Mouse (Mus musculus): ENCODE results near the gene Cst12. TPM values are rescaled to one million over a fixed set of nuclear protein-coding genes. Genes with fewer than 3 reads are reported as not detected.

The Cst12 gene
- polyA plus RNA-seq, 1 experiment from 2014 or later = not detected

- Histone ChIP-seq H3K27ac (no peak within 1 kb of the TSS), H3K9me3 (ENCODE audit: control insufficient read depth, low read length) (no peaks in the 10 kb centered on the region), H3K4me3 (replicated peaks; ENCODE audit: low read length) (no peak within 1 kb of the TSS), H3K9ac (no peak within 1 kb of the TSS), H3K27me3 (ENCODE audit: control insufficient read depth, insufficient read depth, low read length) (no peaks in the 10 kb centered on the region), H3K4me2 (replicated peaks) (no peak within 1 kb of the TSS), H3K4me1 (replicated peaks; ENCODE audit: control insufficient read depth, insufficient read depth, low read length) (no peaks in the 10 kb centered on the region), H3K36me3 (replicated peaks; ENCODE audit: control insufficient read depth, insufficient read depth) (no peaks in the 10 kb centered on the region)
- no peak for DNase-seq (ENCODE audit: low spot score)
- ATAC-seq (ENCODE audit: low FRiP score) = no peak
- 88% methylated on average over 1 of the region's 1 CpGs for WGBS
Observed at GRCm38 (mm10) chr2:148798485-148798884, 9.3 kb downstream of the Cst12 start, which contains the start of gene Cst8. Gene Cst8 (plus strand): TSS chr2:148798785.

GRCm38 (mm10) chr2:148801491-148801921 lies 12.3 kb downstream of the Cst12 start:
- Histone ChIP-seq H3K36me3 (replicated peaks; ENCODE audit: control insufficient read depth, insufficient read depth) (no peaks in the 10 kb centered on the region), H3K4me3 (replicated peaks; ENCODE audit: low read length) (no peak overlapping the region), H3K9ac (no peak overlapping the region), H3K4me2 (replicated peaks) (no peak overlapping the region), H3K27ac (no peak overlapping the region), H3K9me3 (ENCODE audit: control insufficient read depth, low read length) (no peaks in the 10 kb centered on the region), H3K27me3 (ENCODE audit: control insufficient read depth, insufficient read depth, low read length) (no peaks in the 10 kb centered on the region), H3K4me1 (replicated peaks; ENCODE audit: control insufficient read depth, insufficient read depth, low read length) (no peaks in the 10 kb centered on the region)
- DNase-seq (ENCODE audit: low spot score) (no peak), ATAC-seq (ENCODE audit: low FRiP score) (no peak)
- 80% methylated on average over 3 of the region's 3 CpGs for WGBS

GRCm38 (mm10) chr2:148806696-148807095 lies 17.5 kb downstream of the Cst12 start:
- ATAC-seq (ENCODE audit: low FRiP score) (no peak), DNase-seq (ENCODE audit: low spot score) (no peak)
- H3K9ac ChIP-seq = no peak overlapping the region
- no peak overlapping the region for H3K27ac ChIP-seq
- no peak overlapping the region for H3K4me2 ChIP-seq (replicated peaks)
- H3K4me1 ChIP-seq (replicated peaks; ENCODE audit: control insufficient read depth, insufficient read depth, low read length) = no peaks in the 10 kb centered on the region
- WGBS = 82% methylated on average over 6 of the region's 6 CpGs
- no peaks in the 10 kb centered on the region for H3K9me3 ChIP-seq (ENCODE audit: control insufficient read depth, low read length)
- H3K36me3 ChIP-seq (replicated peaks; ENCODE audit: control insufficient read depth, insufficient read depth) = no peaks in the 10 kb centered on the region
- H3K27me3 ChIP-seq (ENCODE audit: control insufficient read depth, insufficient read depth, low read length) = no peaks in the 10 kb centered on the region
- H3K4me3 ChIP-seq (replicated peaks; ENCODE audit: low read length) = no peak overlapping the region

- Histone ChIP-seq H3K27me3 (ENCODE audit: control insufficient read depth, insufficient read depth, low read length) (no peaks in the 10 kb centered on the region), H3K4me3 (replicated peaks; ENCODE audit: low read length) (no peak within 1 kb of the TSS), H3K9me3 (ENCODE audit: control insufficient read depth, low read length) (no peaks in the 10 kb centered on the region), H3K4me1 (replicated peaks; ENCODE audit: control insufficient read depth, insufficient read depth, low read length) (no peaks in the 10 kb centered on the region), H3K9ac (no peak within 1 kb of the TSS), H3K36me3 (replicated peaks; ENCODE audit: control insufficient read depth, insufficient read depth) (no peaks in the 10 kb centered on the region), H3K27ac (no peak within 1 kb of the TSS), H3K4me2 (replicated peaks) (no peak within 1 kb of the TSS)
- DNase-seq (ENCODE audit: low spot score) = no peak
- no peak for ATAC-seq (ENCODE audit: low FRiP score)
Observed at GRCm38 (mm10) chr2:148819909-148820308, 30.7 kb downstream of the Cst12 start, which contains the start of gene Cst13. Gene Cst13 (plus strand): TSS chr2:148820081.

GRCm38 (mm10) chr2:148825986-148826385 lies 36.8 kb downstream of the Cst12 start:
- Histone ChIP-seq H3K27ac (no peak overlapping the region), H3K4me3 (replicated peaks; ENCODE audit: low read length) (no peak overlapping the region), H3K36me3 (replicated peaks; ENCODE audit: control insufficient read depth, insufficient read depth) (no peaks in the 10 kb centered on the region), H3K4me2 (replicated peaks) (no peak overlapping the region), H3K27me3 (ENCODE audit: control insufficient read depth, insufficient read depth, low read length) (no peaks in the 10 kb centered on the region), H3K9me3 (ENCODE audit: control insufficient read depth, low read length) (no peaks in the 10 kb centered on the region), H3K4me1 (replicated peaks; ENCODE audit: control insufficient read depth, insufficient read depth, low read length) (no peaks in the 10 kb centered on the region), H3K9ac (no peak overlapping the region)
- DNase-seq (ENCODE audit: low spot score) (no peak), ATAC-seq (ENCODE audit: low FRiP score) (no peak)
- 68% methylated on average over 1 of the region's 1 CpGs for WGBS

GRCm38 (mm10) chr2:148834912-148835311 lies 45.8 kb downstream of the Cst12 start, which contains the start of gene Cst9:
Gene Cst9 (plus strand): TSS chr2:148835147.
- no peaks in the 10 kb centered on the region for H3K4me1 ChIP-seq (replicated peaks; ENCODE audit: control insufficient read depth, insufficient read depth, low read length)
- no peaks in the 10 kb centered on the region for H3K27me3 ChIP-seq (ENCODE audit: control insufficient read depth, insufficient read depth, low read length)
- DNase-seq (ENCODE audit: low spot score) (no peak), ATAC-seq (ENCODE audit: low FRiP score) (no peak)
- no peak within 1 kb of the TSS for H3K4me3 ChIP-seq (replicated peaks; ENCODE audit: low read length)
- H3K4me2 ChIP-seq (replicated peaks) = no peak within 1 kb of the TSS
- H3K9ac ChIP-seq = no peak within 1 kb of the TSS
- 78% methylated on average over 4 of the region's 4 CpGs for WGBS
- no peaks in the 10 kb centered on the region for H3K9me3 ChIP-seq (ENCODE audit: control insufficient read depth, low read length)
- no peaks in the 10 kb centered on the region for H3K36me3 ChIP-seq (replicated peaks; ENCODE audit: control insufficient read depth, insufficient read depth)
- H3K27ac ChIP-seq = no peak within 1 kb of the TSS

GRCm38 (mm10) chr2:148838075-148838777 lies 49.1 kb downstream of the Cst12 start:
- Histone ChIP-seq H3K9me3 (ENCODE audit: control insufficient read depth, low read length) (no peaks in the 10 kb centered on the region), H3K27ac (no peak overlapping the region), H3K9ac (no peak overlapping the region), H3K36me3 (replicated peaks; ENCODE audit: control insufficient read depth, insufficient read depth) (no peaks in the 10 kb centered on the region), H3K27me3 (ENCODE audit: control insufficient read depth, insufficient read depth, low read length) (no peaks in the 10 kb centered on the region), H3K4me2 (replicated peaks) (no peak overlapping the region), H3K4me1 (replicated peaks; ENCODE audit: control insufficient read depth, insufficient read depth, low read length) (no peaks in the 10 kb centered on the region), H3K4me3 (replicated peaks; ENCODE audit: low read length) (no peak overlapping the region)
- 89% methylated on average over 5 of the region's 5 CpGs for WGBS
- DNase-seq (ENCODE audit: low spot score) (no peak), ATAC-seq (ENCODE audit: low FRiP score) (no peak)

GRCm38 (mm10) chr2:148839224-148839623 lies 50.1 kb downstream of the Cst12 start:
- H3K27ac ChIP-seq = no peak overlapping the region
- no peak overlapping the region for H3K9ac ChIP-seq
- no peaks in the 10 kb centered on the region for H3K36me3 ChIP-seq (replicated peaks; ENCODE audit: control insufficient read depth, insufficient read depth)
- no peaks in the 10 kb centered on the region for H3K27me3 ChIP-seq (ENCODE audit: control insufficient read depth, insufficient read depth, low read length)
- ATAC-seq (ENCODE audit: low FRiP score) (no peak), DNase-seq (ENCODE audit: low spot score) (no peak)
- H3K9me3 ChIP-seq (ENCODE audit: control insufficient read depth, low read length) = no peaks in the 10 kb centered on the region
- no peak overlapping the region for H3K4me2 ChIP-seq (replicated peaks)
- 92% methylated on average over 2 of the region's 2 CpGs for WGBS
- no peak overlapping the region for H3K4me3 ChIP-seq (replicated peaks; ENCODE audit: low read length)
- no peaks in the 10 kb centered on the region for H3K4me1 ChIP-seq (replicated peaks; ENCODE audit: control insufficient read depth, insufficient read depth, low read length)

Measured in hindbrain, embryonic 14.5 days (tissue).